Mouse (Mus musculus) MEL (cell line): ENCODE measurements around the gene Adamts18. TPM values are rescaled to one million over a fixed set of nuclear protein-coding genes. Genes with fewer than 3 reads are reported as not detected.

Source experiments
- DNase-seq: peaks from one replicate; pipeline ENCODE4 v3.0.0; 2011; ENCODE audit warnings: low read depth, low spot score
- H3K27ac ChIP-seq: 2 replicates; pipeline ENCODE4 v1.5.1; 2012; ENCODE audit warnings: low read depth, mild to moderate bottlenecking, control low read depth, low read length, moderate library complexity; ENCODE audit not compliant: control insufficient read depth
- H3K27me3 ChIP-seq, 2 experiments: fragments of 150-350 bp in 1 of 2; sonication (generic) in 1 of 2; 2 replicates each; pipeline ENCODE4 v1.6.1; 2012; ENCODE audit warnings: low read length in 2 of 2, mild to moderate bottlenecking in 2 of 2, improper control_type of control experiment in 1 of 2, moderate library complexity in 1 of 2; ENCODE audit not compliant: insufficient read depth in 2 of 2, control insufficient read depth in 1 of 2
- H3K36me3 ChIP-seq, 2 experiments: 2 replicates each; pipeline ENCODE4 v1.6.1; 2012 to 2014; ENCODE audit warnings: low read length in 2 of 2, improper control_type of control experiment in 1 of 2, inconsistent platforms in 1 of 2, mild to moderate bottlenecking in 1 of 2; ENCODE audit not compliant: insufficient read depth in 2 of 2, control insufficient read depth in 1 of 2
- H3K4me1 ChIP-seq, 2 experiments: fragments of 150-350 bp in 1 of 2; sonication (generic) in 1 of 2; 2 replicates each; pipeline ENCODE4 v1.6.1; 2012; ENCODE audit warnings: low read length in 2 of 2, improper control_type of control experiment in 1 of 2, mild to moderate bottlenecking in 1 of 2; ENCODE audit not compliant: insufficient read depth in 2 of 2, control insufficient read depth in 1 of 2
- H3K4me3 ChIP-seq, 2 experiments: fragments of 150-350 bp in 1 of 2; sonication (generic) in 1 of 2; 2 replicates each; pipeline ENCODE4 v1.5.1; 2012; ENCODE audit warnings: low read depth in 2 of 2, low read length in 2 of 2, mild to moderate bottlenecking in 2 of 2, moderate library complexity in 2 of 2, control low read depth in 1 of 2, improper control_type of control experiment in 1 of 2; ENCODE audit not compliant: control insufficient read depth in 1 of 2, insufficient read depth in 1 of 2
- H3K79me2 ChIP-seq: 2 replicates; pipeline ENCODE4 v1.6.1; 2012; ENCODE audit warnings: mild to moderate bottlenecking, low read length, moderate library complexity; ENCODE audit not compliant: control insufficient read depth, poor library complexity, insufficient read depth
- H3K9ac ChIP-seq: 2 replicates; pipeline ENCODE4 v1.6.1; 2012; ENCODE audit warnings: low read depth, mild to moderate bottlenecking, control low read depth, low read length, moderate library complexity; ENCODE audit not compliant: control insufficient read depth, poor library complexity, severe bottlenecking
- H3K9me3 ChIP-seq: fragments of 150-350 bp; sonication (generic); replicated peaks from 2 replicates; pipeline ENCODE4 v1.6.1; 2012; ENCODE audit warnings: mild to moderate bottlenecking, low read length, improper control_type of control experiment, moderate library complexity; ENCODE audit not compliant: insufficient read depth
- BHLHE40 ChIP-seq: IDR thresholded peaks from 2 replicates; pipeline ENCODE4 v1.6.1; 2012; ENCODE audit warnings: low read depth, mild to moderate bottlenecking, inconsistent platforms, low read length, improper control_type of control experiment, borderline replicate concordance
- CHD1 ChIP-seq: IDR thresholded peaks from 2 replicates; pipeline ENCODE4 v1.6.1; 2012; ENCODE audit warnings: low read depth, mild to moderate bottlenecking, inconsistent platforms, low read length, improper control_type of control experiment
- ELF1 ChIP-seq: IDR thresholded peaks from 2 replicates; pipeline ENCODE4 v1.6.1; 2014; ENCODE audit warnings: low read depth, mild to moderate bottlenecking, inconsistent platforms, low read length, improper control_type of control experiment, moderate library complexity
- EP300 ChIP-seq, 2 experiments: IDR thresholded peaks; 2 replicates each; pipeline ENCODE4 v1.6.1; 2011; ENCODE audit warnings: improper control_type of control experiment in 2 of 2, low read length in 2 of 2, low read depth in 1 of 2, mild to moderate bottlenecking in 1 of 2
- ETS1 ChIP-seq: IDR thresholded peaks from 2 replicates; pipeline ENCODE4 v1.6.1; 2012; ENCODE audit warnings: low read depth, mild to moderate bottlenecking, inconsistent platforms, low read length, improper control_type of control experiment, moderate library complexity
- GABPA ChIP-seq: IDR thresholded peaks from 2 replicates; pipeline ENCODE4 v1.6.1; 2012; ENCODE audit warnings: low read depth, mild to moderate bottlenecking, inconsistent platforms, low read length, improper control_type of control experiment, moderate library complexity
- GATA1 ChIP-seq: IDR thresholded peaks from 2 replicates; pipeline ENCODE4 v1.6.1; 2011; ENCODE audit warnings: low read depth, low read length, improper control_type of control experiment
- HCFC1 ChIP-seq: IDR thresholded peaks from 2 replicates; pipeline ENCODE4 v1.6.1; 2012; ENCODE audit warnings: low read depth, mild to moderate bottlenecking, inconsistent platforms, low read length, improper control_type of control experiment, moderate library complexity
- JUND ChIP-seq: IDR thresholded peaks from 2 replicates; pipeline ENCODE4 v1.6.1; 2011; ENCODE audit warnings: low read depth, mild to moderate bottlenecking, improper control_type of control experiment, low read length
- KAT2A ChIP-seq: conservative IDR thresholded peaks from 2 replicates; pipeline ENCODE4 v1.6.1; 2012; ENCODE audit warnings: low read depth, low read length, improper control_type of control experiment, inconsistent platforms
- MEF2A ChIP-seq: IDR thresholded peaks from 2 replicates; pipeline ENCODE4 v1.6.1; 2014; ENCODE audit warnings: low read depth, mild to moderate bottlenecking, inconsistent platforms, low read length, improper control_type of control experiment; ENCODE audit not compliant: poor library complexity, insufficient replicate concordance, severe bottlenecking; ENCODE audit errors: extremely low read depth
- MXI1 ChIP-seq: IDR thresholded peaks from 2 replicates; pipeline ENCODE4 v1.6.1; 2011; ENCODE audit warnings: mild to moderate bottlenecking, low read depth, low read length, improper control_type of control experiment
- MYB ChIP-seq: IDR thresholded peaks from 2 replicates; pipeline ENCODE4 v1.6.1; 2011; ENCODE audit warnings: mild to moderate bottlenecking, low read depth, low read length, improper control_type of control experiment
- MYC ChIP-seq: IDR thresholded peaks from 2 replicates; pipeline ENCODE4 v1.6.1; 2011; ENCODE audit warnings: low read depth, mild to moderate bottlenecking, low read length, improper control_type of control experiment, moderate library complexity
- NELFE ChIP-seq: IDR thresholded peaks from 2 replicates; pipeline ENCODE4 v1.6.1; 2011; ENCODE audit warnings: low read depth, low read length, improper control_type of control experiment
- NRF1 ChIP-seq: IDR thresholded peaks from 2 replicates; pipeline ENCODE4 v1.6.1; 2014; ENCODE audit warnings: low read depth, mild to moderate bottlenecking, inconsistent platforms, low read length, improper control_type of control experiment, moderate library complexity; ENCODE audit not compliant: poor library complexity, insufficient read depth, severe bottlenecking
- POLR2AphosphoS5 ChIP-seq: IDR thresholded peaks from 2 replicates; pipeline ENCODE4 v1.6.1; 2012; ENCODE audit warnings: low read depth, borderline replicate concordance, mild to moderate bottlenecking, inconsistent platforms, low read length, moderate library complexity, mixed read lengths
- SMC3 ChIP-seq: IDR thresholded peaks from 2 replicates; pipeline ENCODE4 v1.6.1; 2011; ENCODE audit warnings: low read depth, low read length, improper control_type of control experiment
- TAL1 ChIP-seq: IDR thresholded peaks from 2 replicates; pipeline ENCODE4 v1.6.1; 2012; ENCODE audit warnings: mild to moderate bottlenecking, inconsistent platforms, low read length, moderate library complexity, mixed read lengths
- TBP ChIP-seq: IDR thresholded peaks from 2 replicates; pipeline ENCODE4 v1.8.0; 2011; ENCODE audit warnings: low read depth, low read length, improper control_type of control experiment
- USF1 ChIP-seq: IDR thresholded peaks from 2 replicates; pipeline ENCODE4 v1.6.1; 2014; ENCODE audit warnings: low read depth, mild to moderate bottlenecking, inconsistent platforms, low read length, improper control_type of control experiment, moderate library complexity
- ZC3H11A ChIP-seq: IDR thresholded peaks from 2 replicates; pipeline ENCODE4 v1.6.1; 2012; ENCODE audit warnings: low read depth, mild to moderate bottlenecking, inconsistent platforms, low read length, improper control_type of control experiment
- ZNF384 ChIP-seq: IDR thresholded peaks from 2 replicates; pipeline ENCODE4 v1.6.1; 2012; ENCODE audit warnings: low read depth, mild to moderate bottlenecking, inconsistent platforms, low read length, improper control_type of control experiment
- polyA plus RNA-seq, 2 experiments: library from polyadenylated mRNA; stranded (reverse) in 1 of 2; unstranded in 1 of 2; fragments of >175 nt in 1 of 2; fragments of >200 nt in 1 of 2; gene quantifications; 2 replicates each; pipeline versions ENCODE4 v1.2.1 to v1.2.4; 2012; ENCODE audit warnings: low replicate concordance in 2 of 2, low read depth in 1 of 2; ENCODE audit not compliant: insufficient read length in 2 of 2, insufficient read depth in 1 of 2, missing spikeins in 1 of 2
- total RNA-seq: library from RNA; depleted of rRNA; stranded (reverse); fragments of 300-350 nt; gene quantifications from 2 replicates; pipeline ENCODE4 v1.2.3, GENCODE M21; 2012

The Adamts18 gene
- total and polyA plus RNA-seq, 3 experiments, result not detected

GRCm38 (mm10) chr8:113735496-113736060, 113.0 kb downstream of the Adamts18 start:
- DNase-seq, result no peak
- H3K9me3 ChIP-seq, result no peaks in the 10 kb centered on the region
- H3K4me3 ChIP-seq, result no peak overlapping the region
- no peak overlapping the region for H3K27ac ChIP-seq
- no peak overlapping the region for H3K9ac ChIP-seq
- H3K27me3 ChIP-seq, result no peaks in the 10 kb centered on the region
- TF ChIP-seq GATA1 (no peak), BHLHE40 (no peak), TAL1 (no peak), MXI1 (no peak), GABPA (no peak), EP300 (IDR thresholded peaks at IDR 0.05; ENCODE audit: low read depth in 1 of 2, low read length in 2 of 2) (no peak), ZC3H11A (no peak), HCFC1 (no peak), KAT2A (no peak), USF1 (no peak), MYC (no peak), SMC3 (no peak), ZNF384 (no peak), TBP (no peak), JUND (no peak), NELFE (no peak)
- TF ChIP-seq, all 39 proteins: peak for 0
- no peaks in the 10 kb centered on the region for H3K36me3 ChIP-seq
- no peaks in the 10 kb centered on the region for H3K79me2 ChIP-seq
- no peaks in the 10 kb centered on the region for H3K4me1 ChIP-seq

GRCm38 (mm10) chr8:113725331-113725730, 123.2 kb downstream of the Adamts18 start:
- no peaks in the 10 kb centered on the region for H3K79me2 ChIP-seq
- no peaks in the 10 kb centered on the region for H3K9me3 ChIP-seq
- no peak overlapping the region for H3K27ac ChIP-seq
- no peaks in the 10 kb centered on the region for H3K4me1 ChIP-seq
- no peaks in the 10 kb centered on the region for H3K36me3 ChIP-seq
- no peaks in the 10 kb centered on the region for H3K27me3 ChIP-seq
- no peak for TF ChIP-seq MYB
- TF ChIP-seq MEF2A, result no peak
- no peak for TF ChIP-seq USF1
- no peak for TF ChIP-seq CHD1
- no peak for TF ChIP-seq ZC3H11A
- TF ChIP-seq NRF1, result no peak
- TF ChIP-seq NELFE, result no peak
- no peak for TF ChIP-seq GATA1
- TF ChIP-seq ETS1, result no peak
- no peak for TF ChIP-seq ELF1
- TF ChIP-seq POLR2AphosphoS5, result no peak
- TF ChIP-seq, all 39 proteins: peak for 0
- Histone ChIP-seq H3K9ac (no peak overlapping the region), H3K4me3 (no peak overlapping the region)
- no peak for DNase-seq
